ENCODE assay signal across 9 mouse cellular contexts in genomic region chr17:24494627-24495335, GRCm38 (mm10). TPM values are rescaled to one million over a fixed set of nuclear protein-coding genes. Genes with fewer than 3 reads are reported as not detected.
DNase-seq lines count a peak whose midpoint lies in the region; ATAC-seq and TF ChIP-seq lines count a peak whose summit lies in the region.
"Had no signal": no experiment of that assay in that cellular context is flagged by ENCODE, and none has a peak within 500 bp of the region (broad histone marks: within the 10 kb centered on the region; RNA-seq: fewer than 3 reads in every experiment).

No protein-coding gene starts in this region.

- DNase-seq in heart, adult 11 months, result peak; percentile 83
- no peak for DNase-seq in heart, embryonic 10.5 days (ENCODE audit: low spot score)
- DNase-seq in 416B (ENCODE audit: low read depth), result peak; percentile 78
- DNase-seq in Muller cell, postnatal 12 days (ENCODE audit: inconsistent ontology term), result peak; percentile 52
- peak; percentile 78 for DNase-seq in embryonic facial prominence, embryonic 11.5 days (ENCODE audit: low spot score)
- peak; percentile 75 to 79 for DNase-seq in layer of hippocampus, postnatal 10 days (ENCODE audit: low spot score in 2 of 2)
- no peak for DNase-seq in adrenal gland, adult 2 months

- no peak for TF ChIP-seq POLR2A in olfactory bulb, adult 2 months (IDR thresholded peaks at IDR 0.05; ENCODE audit: insufficient read depth, low read depth, low read length)

- peaks cover 53% of the 10 kb centered on the region for H3K27me3 ChIP-seq in heart, embryonic 10.5 days (ENCODE audit: insufficient read depth, poor library complexity, severe bottlenecking)
- H3K27me3 ChIP-seq in embryonic facial prominence, embryonic 11.5 days (ENCODE audit: control insufficient read depth, insufficient read depth, low read length), result no peaks in the 10 kb centered on the region

- no peak for TF ChIP-seq CTCF in olfactory bulb, adult 2 months (IDR thresholded peaks at IDR 0.05; ENCODE audit: insufficient read depth, low read depth, low read length)

- 46% methylated on average over 2 of the region's 2 CpGs for WGBS in heart, embryonic 10.5 days
- 32% methylated on average over 2 of the region's 2 CpGs for WGBS in embryonic facial prominence, embryonic 11.5 days
- WGBS in olfactory bulb, adult 2 months, result 12% methylated on average over 2 of the region's 2 CpGs

- no peaks in the 10 kb centered on the region for H3K9me3 ChIP-seq in heart, embryonic 10.5 days
- no peaks in the 10 kb centered on the region for H3K9me3 ChIP-seq in embryonic facial prominence, embryonic 11.5 days (replicated peaks; ENCODE audit: control insufficient read depth, low read length)
- H3K9me3 ChIP-seq: limb, embryonic 13.5 days had no signal

- no peaks in the 10 kb centered on the region for H3K36me3 ChIP-seq in heart, embryonic 10.5 days
- no peaks in the 10 kb centered on the region for H3K36me3 ChIP-seq in embryonic facial prominence, embryonic 11.5 days (replicated peaks; ENCODE audit: control insufficient read depth, insufficient read depth, low read depth, low read length)

- no peak overlapping the region for H3K4me3 ChIP-seq in heart, embryonic 10.5 days
- no peak overlapping the region for H3K4me3 ChIP-seq in embryonic facial prominence, embryonic 11.5 days (ENCODE audit: low read depth, low read length)
- H3K4me3 ChIP-seq in olfactory bulb, adult 2 months (ENCODE audit: insufficient read depth, low read depth, low read length), result no peak overlapping the region
- H3K4me3 ChIP-seq: limb, embryonic 13.5 days had no signal

- ATAC-seq in embryonic facial prominence, embryonic 11.5 days (replicated peaks; ENCODE audit: insufficient number of reproducible peaks, low FRiP score, low TSS enrichment, low read depth), result no peak

- no peak overlapping the region for H3K4me2 ChIP-seq in embryonic facial prominence, embryonic 11.5 days (ENCODE audit: low read depth, low read length)
- H3K4me2 ChIP-seq: limb, embryonic 13.5 days had no signal

- peaks cover 3% of the 10 kb centered on the region for H3K4me1 ChIP-seq in heart, embryonic 10.5 days
- no peaks in the 10 kb centered on the region for H3K4me1 ChIP-seq in embryonic facial prominence, embryonic 11.5 days (ENCODE audit: control insufficient read depth, insufficient read depth, low read length)
- H3K4me1 ChIP-seq in olfactory bulb, adult 2 months (ENCODE audit: control insufficient read depth, insufficient read depth, low read length), result peaks cover 17% of the 10 kb centered on the region

- no peak overlapping the region for H3K27ac ChIP-seq in heart, embryonic 10.5 days
- no peak overlapping the region for H3K27ac ChIP-seq in embryonic facial prominence, embryonic 11.5 days (replicated peaks; ENCODE audit: low read depth, low read length)
- H3K27ac ChIP-seq in olfactory bulb, adult 2 months (ENCODE audit: insufficient read depth, low read depth, low read length), result peak overlapping the region; percentile 76
- H3K27ac ChIP-seq: limb, embryonic 13.5 days had no signal

- no peak overlapping the region for H3K9ac ChIP-seq in embryonic facial prominence, embryonic 11.5 days (replicated peaks; ENCODE audit: low read length)
- H3K9ac ChIP-seq: limb, embryonic 13.5 days had no signal

RNA-seq across cellular contexts. Expression of gene Caskin1, which starts 6.4 kb away (rescaled TPM):
- 0.71 and 1.4 TPM in 2 replicates for polyA plus RNA-seq in heart, embryonic 10.5 days (2016; fragmentation: Nextera tagmentation; extraction: Ambion mirVana)
- 2.6 and 2.8 TPM in 2 replicates for polyA plus RNA-seq in embryonic facial prominence, embryonic 11.5 days (2014; fragmentation: Nextera tagmentation; extraction: Ambion mirVana)
- 100 to 1,000 TPM; 170 to 175 TPM for total RNA-seq in layer of hippocampus, postnatal 10 days (2021)
- not detected in 2 replicates for polyA plus RNA-seq in olfactory bulb, adult 2 months (2012; ENCODE audit: insufficient read depth, insufficient read length, low replicate concordance, missing spikeins)
- 10 to 100 TPM; 19.4 to 28.7 TPM for total RNA-seq in adrenal gland, adult 2 months (2021)
- polyA plus RNA-seq in adrenal gland, adult 2 months (2012; rRNA removed), result 47.0 and 47.7 TPM in 2 replicates

RNA-seq across cellular contexts. Expression of gene Mlst8, which starts 15.9 kb away (rescaled TPM):
- 22.3 and 22.7 TPM in 2 replicates for polyA plus RNA-seq in heart, embryonic 10.5 days (2016; fragmentation: Nextera tagmentation; extraction: Ambion mirVana)
- polyA plus RNA-seq in embryonic facial prominence, embryonic 11.5 days (2014; fragmentation: Nextera tagmentation; extraction: Ambion mirVana), result 30.3 and 32.0 TPM in 2 replicates
- total RNA-seq in layer of hippocampus, postnatal 10 days (2021), result 10 to 100 TPM; 29.1 to 30.8 TPM
- polyA plus RNA-seq in olfactory bulb, adult 2 months (2012; ENCODE audit: insufficient read depth, insufficient read length, low replicate concordance, missing spikeins), result not detected in 2 replicates
- total RNA-seq in adrenal gland, adult 2 months (2021), result 10 to 100 TPM; 25.6 to 26.0 TPM
- polyA plus RNA-seq in adrenal gland, adult 2 months (2012; rRNA removed), result 44.5 and 61.7 TPM in 2 replicates

RNA-seq across cellular contexts. Expression of gene Bricd5, which starts 21.1 kb away (rescaled TPM):
- 0.48 and 0.69 TPM in 2 replicates for polyA plus RNA-seq in heart, embryonic 10.5 days (2016; fragmentation: Nextera tagmentation; extraction: Ambion mirVana)
- 0.42 TPM in 1 of 2 replicates, not detected in the other for polyA plus RNA-seq in embryonic facial prominence, embryonic 11.5 days (2014; fragmentation: Nextera tagmentation; extraction: Ambion mirVana)
- 1 to 10 TPM in 1 of 2 experiments, under 1 TPM in 1; 0.87 to 1.8 TPM for total RNA-seq in layer of hippocampus, postnatal 10 days (2021)
- polyA plus RNA-seq in olfactory bulb, adult 2 months (2012; ENCODE audit: insufficient read depth, insufficient read length, low replicate concordance, missing spikeins), result not detected in 2 replicates
- total RNA-seq in adrenal gland, adult 2 months (2021), result under 1 TPM; 0.38 to 0.69 TPM
- 0.57 and 0.67 TPM in 2 replicates for polyA plus RNA-seq in adrenal gland, adult 2 months (2012; rRNA removed)
- polyA plus RNA-seq: limb, embryonic 13.5 days had no signal

RNA-seq across cellular contexts. Expression of gene Pgp, which starts 24.6 kb away (rescaled TPM):
- polyA plus RNA-seq in heart, embryonic 10.5 days (2016; fragmentation: Nextera tagmentation; extraction: Ambion mirVana), result 86.3 and 91.2 TPM in 2 replicates
- polyA plus RNA-seq in embryonic facial prominence, embryonic 11.5 days (2014; fragmentation: Nextera tagmentation; extraction: Ambion mirVana), result 53.7 and 54.9 TPM in 2 replicates
- total RNA-seq in layer of hippocampus, postnatal 10 days (2021), result 10 to 100 TPM; 64.7 to 67.9 TPM
- not detected in 2 replicates for polyA plus RNA-seq in olfactory bulb, adult 2 months (2012; ENCODE audit: insufficient read depth, insufficient read length, low replicate concordance, missing spikeins)
- 100 to 1,000 TPM in 1 of 2 experiments, 10 to 100 TPM in 1; 65.0 to 104 TPM for total RNA-seq in adrenal gland, adult 2 months (2021)
- 254 TPM in 2 replicates for polyA plus RNA-seq in adrenal gland, adult 2 months (2012; rRNA removed)

RNA-seq across cellular contexts. Expression of gene E4f1, which starts 24.7 kb away (rescaled TPM):
- polyA plus RNA-seq in heart, embryonic 10.5 days (2016; fragmentation: Nextera tagmentation; extraction: Ambion mirVana), result 27.1 and 30.3 TPM in 2 replicates
- polyA plus RNA-seq in embryonic facial prominence, embryonic 11.5 days (2014; fragmentation: Nextera tagmentation; extraction: Ambion mirVana), result 10.3 and 11.1 TPM in 2 replicates
- total RNA-seq in layer of hippocampus, postnatal 10 days (2021), result 10 to 100 TPM; 30.0 to 33.3 TPM
- not detected in 2 replicates for polyA plus RNA-seq in olfactory bulb, adult 2 months (2012; ENCODE audit: insufficient read depth, insufficient read length, low replicate concordance, missing spikeins)
- total RNA-seq in adrenal gland, adult 2 months (2021), result 10 to 100 TPM; 17.0 to 21.8 TPM
- 57.5 and 59.5 TPM in 2 replicates for polyA plus RNA-seq in adrenal gland, adult 2 months (2012; rRNA removed)

Comparison
In these comparisons a context has a peak if more than half of its experiments do, and no peak if none do; other contexts are left out.
1. DNase-seq: peak in heart, adult 11 months (single experiment), 416B (single experiment), Muller cell, postnatal 12 days (single experiment), embryonic facial prominence, embryonic 11.5 days (single experiment) and layer of hippocampus, postnatal 10 days (2 of 2); none in heart, embryonic 10.5 days (single experiment) and adrenal gland, adult 2 months (single experiment).
2. RNA of gene Mlst8, which starts 15.9 kb away (polyA plus RNA-seq): 44.5 to 61.7 TPM in adrenal gland, adult 2 months, 30.3 to 32.0 TPM in embryonic facial prominence, embryonic 11.5 days and 22.3 to 22.7 TPM in heart, embryonic 10.5 days; not detected in olfactory bulb, adult 2 months; every median in the first group is over 10 times any median in the second.